Mouse (Mus musculus) kidney, adult 2 months (tissue): ENCODE results near the gene Scml4.

Source experiments
- CTCF ChIP-seq: fragments of 200-500 bp; conservative IDR thresholded peaks from 2 replicates; pipeline ENCODE4 v1.5.1; 2011; ENCODE audit warnings: low read depth, mild to moderate bottlenecking, control low read depth, low read length, moderate library complexity, mixed read lengths; ENCODE audit not compliant: insufficient read depth, insufficient read length
- POLR2A ChIP-seq: fragments of 200-500 bp; IDR thresholded peaks from one replicate; pipeline ENCODE4 v1.6.1; 2011; ENCODE audit warnings: low read depth, low read length, control low read depth

- TF ChIP-seq CTCF (no peak), POLR2A (no peak)
Measured at GRCm38 (mm10) chr10:42859781-42860158, 400 bp upstream of the Scml4 start.
